Mouse (Mus musculus) forebrain, embryonic 13.5 days (tissue): ENCODE data around the gene Eml1. TPM values are rescaled to one million over a fixed set of nuclear protein-coding genes. Genes with fewer than 3 reads are reported as not detected.
A peak's percentile ranks its signal among the peaks of the same experiment; 100 is the strongest.

Source experiments
- ATAC-seq: fragments of 200-750 bp; cut with Nextera tagmentation; 2 replicates; pipeline ENCODE4 v1.8.0; 2017
- H3K27ac ChIP-seq: fragments of 300-500 bp; sonication (generic); 2 replicates; pipeline ENCODE4 v1.5.1; 2015; ENCODE audit warnings: inconsistent platforms, mild to moderate bottlenecking, moderate library complexity
- H3K27me3 ChIP-seq: fragments of 300-500 bp; sonication (generic); 2 replicates; pipeline ENCODE4 v1.6.1; 2015; ENCODE audit warnings: mild to moderate bottlenecking, inconsistent platforms
- H3K36me3 ChIP-seq: fragments of 300-500 bp; sonication (generic); 2 replicates; pipeline ENCODE4 v1.6.1; 2015; ENCODE audit warnings: mild to moderate bottlenecking, inconsistent platforms; ENCODE audit not compliant: poor library complexity, severe bottlenecking
- H3K4me1 ChIP-seq: fragments of 300-500 bp; sonication (generic); 2 replicates; pipeline ENCODE4 v1.6.1; 2015; ENCODE audit warnings: inconsistent platforms
- H3K4me2 ChIP-seq: fragments of 300-500 bp; sonication (generic); 2 replicates; pipeline ENCODE4 v1.6.1; 2015; ENCODE audit warnings: inconsistent platforms, mild to moderate bottlenecking, moderate library complexity
- H3K4me3 ChIP-seq: fragments of 300-500 bp; sonication (generic); 2 replicates; pipeline ENCODE4 v1.5.1; 2015; ENCODE audit warnings: mild to moderate bottlenecking, inconsistent platforms
- H3K9ac ChIP-seq: fragments of 300-500 bp; sonication (generic); 2 replicates; pipeline ENCODE4 v1.6.1; 2015; ENCODE audit warnings: mild to moderate bottlenecking, inconsistent platforms
- H3K9me3 ChIP-seq: fragments of 300-500 bp; sonication (generic); replicated peaks from 2 replicates; pipeline ENCODE4 v1.6.1; 2016; ENCODE audit warnings: inconsistent platforms
- WGBS: fragments of 180-500 bp; shearing (Covaris S2); methylation state at CpG from one replicate; pipeline ENCODE4 v1.1.7; 2015; 5-methylcytosine and 5-hydroxymethylcytosine counted together
- polyA plus RNA-seq: library from polyadenylated mRNA; unstranded; fragments of >200 nt; fragmentation: Nextera tagmentation; extraction: Ambion mirVana; gene quantifications from 2 replicates; pipeline ENCODE4 v1.2.1, GENCODE M21; 2015

Gene Eml1
- polyA plus RNA-seq, 1 experiment from 2014 or later: 54.5 TPM

DNA sequence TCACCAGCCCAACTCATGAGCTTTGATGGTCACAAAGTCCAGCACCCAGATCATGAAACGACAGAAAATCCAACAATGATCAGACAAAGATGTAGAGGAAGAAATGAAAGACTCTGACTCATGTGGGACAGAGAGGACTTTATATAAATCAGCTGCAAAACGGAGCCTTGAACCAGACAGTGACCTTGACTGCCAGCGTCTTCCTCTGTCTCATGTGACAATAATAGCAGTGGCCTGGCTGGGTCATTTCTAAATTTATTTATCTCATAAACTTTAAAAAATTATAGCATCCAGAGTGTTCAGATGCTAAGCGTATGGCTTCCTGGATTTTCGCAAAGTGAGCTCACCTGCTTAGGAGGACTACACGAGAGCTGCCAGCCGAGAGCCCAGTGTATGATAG lies 27.9 kb downstream of the Eml1 start:
- peaks cover 36% of the 10 kb centered on the region for H3K4me1 ChIP-seq
- WGBS: 94% methylated on average over 7 of the region's 7 CpGs
- H3K9ac ChIP-seq: no peak overlapping the region
- no peak overlapping the region for H3K4me3 ChIP-seq
- H3K9me3 ChIP-seq: no peaks in the 10 kb centered on the region
- no peaks in the 10 kb centered on the region for H3K36me3 ChIP-seq
- no peak overlapping the region for H3K4me2 ChIP-seq
- no peak overlapping the region for H3K27ac ChIP-seq
- H3K27me3 ChIP-seq: no peaks in the 10 kb centered on the region
- no peak for ATAC-seq

DNA sequence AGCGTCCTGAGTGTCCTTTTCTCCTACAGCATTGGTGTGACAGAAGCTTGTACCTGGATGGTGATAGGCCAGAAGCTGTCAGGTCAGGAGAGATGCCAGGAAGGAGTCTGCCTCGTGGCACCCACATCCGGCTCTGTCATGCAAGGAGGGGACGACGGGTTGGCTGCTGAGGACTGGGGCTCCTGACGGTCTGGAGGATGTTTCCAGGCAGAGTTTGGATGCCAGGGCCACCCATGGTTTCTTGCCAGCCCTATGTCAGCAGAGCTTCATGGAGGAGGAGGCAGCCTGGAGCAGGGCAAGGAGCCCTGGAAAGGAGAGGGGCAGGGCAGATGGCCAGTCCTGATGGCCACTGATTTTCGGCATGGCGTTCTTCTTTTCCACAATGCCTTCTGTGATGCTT lies 28.4 kb downstream of the Eml1 start:
- Histone ChIP-seq H3K4me3 (no peak overlapping the region), H3K4me1 (peaks cover 36% of the 10 kb centered on the region), H3K27ac (no peak overlapping the region), H3K4me2 (no peak overlapping the region), H3K36me3 (no peaks in the 10 kb centered on the region), H3K9ac (no peak overlapping the region), H3K27me3 (no peaks in the 10 kb centered on the region), H3K9me3 (no peaks in the 10 kb centered on the region)
- ATAC-seq: no peak
- WGBS: 92% methylated on average over 8 of the region's 8 CpGs

DNA sequence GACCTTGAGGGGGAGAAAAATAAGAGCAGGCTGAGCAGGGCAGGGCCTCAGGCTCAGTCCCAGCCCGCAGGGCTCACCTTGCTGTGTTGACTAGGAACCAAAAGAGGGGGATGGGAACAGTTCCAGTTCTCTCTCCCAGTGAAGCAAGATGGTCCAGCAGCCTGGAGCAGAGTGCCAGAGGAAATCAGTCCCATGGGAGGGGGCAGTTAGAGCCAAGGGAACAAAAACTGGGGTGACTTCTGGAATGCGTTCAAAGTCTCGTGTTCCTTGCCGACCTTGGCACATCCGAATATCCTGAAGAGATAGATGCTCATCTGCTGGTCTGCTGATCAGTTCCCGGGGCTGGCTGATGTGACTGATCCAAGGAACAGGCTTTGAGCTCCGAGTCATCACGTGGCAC lies 30.2 kb downstream of the Eml1 start:
- Histone ChIP-seq H3K4me3 (no peak overlapping the region), H3K9ac (no peak overlapping the region), H3K4me2 (no peak overlapping the region), H3K27me3 (no peaks in the 10 kb centered on the region), H3K4me1 (peaks cover 21% of the 10 kb centered on the region), H3K9me3 (no peaks in the 10 kb centered on the region), H3K36me3 (no peaks in the 10 kb centered on the region), H3K27ac (no peak overlapping the region)
- ATAC-seq: no peak
- 78% methylated on average over 8 of the region's 8 CpGs for WGBS

DNA sequence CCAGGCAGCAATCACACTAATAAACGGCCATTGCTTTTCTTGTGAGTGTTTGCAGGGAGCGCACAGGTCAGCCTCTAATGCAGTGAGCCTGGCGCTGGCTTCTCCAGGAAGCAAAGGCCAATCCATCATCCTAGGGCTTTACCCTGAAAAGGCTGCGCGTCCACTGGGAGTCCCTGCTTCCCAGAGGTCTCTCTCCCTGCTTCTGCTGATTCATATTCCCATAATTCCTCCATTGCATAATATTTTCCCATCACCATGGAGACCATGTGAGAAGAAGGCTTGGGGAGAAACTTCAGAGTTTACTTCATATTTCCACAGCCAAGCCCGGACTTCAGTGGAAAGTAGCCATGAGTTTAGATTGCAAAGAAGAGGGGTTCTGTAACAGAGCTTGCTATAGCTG lies 33.2 kb downstream of the Eml1 start:
- Histone ChIP-seq H3K27ac (no peak overlapping the region), H3K9me3 (no peaks in the 10 kb centered on the region), H3K27me3 (no peaks in the 10 kb centered on the region), H3K4me3 (no peak overlapping the region), H3K4me2 (no peak overlapping the region), H3K9ac (no peak overlapping the region), H3K4me1 (peaks cover 5% of the 10 kb centered on the region), H3K36me3 (no peaks in the 10 kb centered on the region)
- ATAC-seq: no peak
- WGBS: 83% methylated on average over 6 of the region's 6 CpGs

DNA sequence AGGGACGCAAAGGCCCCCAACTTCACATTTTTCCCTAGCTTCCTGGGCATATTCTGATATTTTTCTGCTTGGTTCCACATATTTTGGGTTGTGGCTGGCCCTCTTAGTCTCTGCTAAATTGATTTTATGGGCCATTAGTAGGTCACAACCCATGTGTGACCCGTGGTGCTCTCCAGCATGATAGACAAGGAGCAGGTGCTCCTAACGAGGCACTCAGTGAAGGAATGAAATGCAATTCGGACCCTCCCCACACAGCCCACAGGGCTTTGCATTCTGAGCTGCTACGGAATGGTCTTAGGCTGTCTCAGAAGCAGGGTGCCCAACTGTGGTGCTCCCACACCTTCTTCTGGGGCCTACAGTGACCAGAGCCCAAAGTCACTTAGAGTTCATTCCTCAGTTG lies 38.3 kb downstream of the Eml1 start:
- Histone ChIP-seq H3K4me1 (peaks cover 17% of the 10 kb centered on the region), H3K9ac (no peak overlapping the region), H3K9me3 (no peaks in the 10 kb centered on the region), H3K36me3 (no peaks in the 10 kb centered on the region), H3K4me3 (no peak overlapping the region), H3K4me2 (no peak overlapping the region), H3K27me3 (no peaks in the 10 kb centered on the region), H3K27ac (no peak overlapping the region)
- WGBS: 61% methylated on average over 5 of the region's 5 CpGs
- ATAC-seq: no peak

DNA sequence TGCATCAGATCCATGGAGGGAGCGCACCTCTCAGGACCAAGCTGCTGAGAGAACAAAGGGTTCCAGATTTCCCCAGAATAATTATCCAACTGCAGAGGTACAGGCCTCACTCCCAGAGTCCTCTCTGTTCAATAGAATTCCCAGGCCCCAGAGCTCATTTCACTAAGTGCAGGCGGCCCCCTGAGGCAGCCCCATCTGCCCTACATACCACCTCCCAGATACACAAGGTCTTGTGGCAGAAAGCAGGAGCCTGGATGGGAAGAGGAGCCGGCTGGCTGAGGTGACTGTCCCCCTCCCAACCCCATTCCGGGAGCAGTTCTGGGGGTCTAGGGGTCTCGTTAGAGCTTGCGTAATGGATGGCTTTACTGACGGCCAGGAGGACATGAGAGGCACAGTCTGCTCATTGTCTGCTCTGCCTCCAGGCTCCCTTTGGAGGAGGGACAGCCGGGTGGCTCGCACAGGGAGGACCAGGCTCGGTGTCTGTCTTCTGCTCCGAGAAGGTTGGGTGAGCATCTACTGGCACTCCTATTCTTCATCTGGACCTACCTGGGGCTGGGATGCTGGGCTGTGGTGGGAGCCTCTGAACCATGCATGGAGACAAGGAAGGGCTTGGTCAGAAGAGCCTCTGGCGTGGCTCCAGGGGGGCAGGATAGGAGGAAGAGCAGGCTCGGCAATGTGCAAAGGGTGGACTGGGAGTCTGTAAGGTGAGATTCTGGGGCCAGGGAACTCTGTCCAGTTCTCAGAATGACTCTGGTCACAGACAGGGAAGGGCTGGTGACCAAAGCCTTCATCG lies 39.9 kb downstream of the Eml1 start:
- Histone ChIP-seq H3K36me3 (no peaks in the 10 kb centered on the region), H3K9me3 (no peaks in the 10 kb centered on the region), H3K27ac (peak overlapping the region; percentile 16), H3K4me3 (no peak overlapping the region), H3K9ac (no peak overlapping the region), H3K27me3 (no peaks in the 10 kb centered on the region), H3K4me2 (no peak overlapping the region), H3K4me1 (peaks cover 17% of the 10 kb centered on the region)
- ATAC-seq: no peak
- 62% methylated on average over 14 of the region's 14 CpGs for WGBS

DNA sequence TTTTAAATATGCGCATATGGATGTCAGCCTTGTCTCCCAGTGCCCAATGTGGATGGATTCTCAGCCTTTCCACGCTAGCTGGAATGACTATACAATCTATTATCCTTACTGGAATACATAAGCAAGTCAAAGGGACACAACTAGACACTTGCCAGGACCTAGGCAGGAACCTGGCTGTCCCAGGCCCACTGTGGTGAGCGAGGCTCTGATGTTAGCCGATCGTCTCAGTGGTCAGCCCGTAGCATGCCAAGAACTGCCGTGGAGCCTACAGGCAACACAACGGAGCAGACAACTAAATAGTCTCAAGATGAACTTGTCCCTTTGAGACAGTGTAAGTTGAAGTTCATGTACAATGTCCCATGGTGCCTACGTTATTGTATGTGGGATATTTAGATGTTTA lies 44.2 kb downstream of the Eml1 start:
- WGBS: 93% methylated on average over 9 of the region's 9 CpGs
- Histone ChIP-seq H3K4me3 (no peak overlapping the region), H3K27ac (no peak overlapping the region), H3K36me3 (no peaks in the 10 kb centered on the region), H3K4me2 (no peak overlapping the region), H3K4me1 (peaks cover 12% of the 10 kb centered on the region), H3K27me3 (no peaks in the 10 kb centered on the region), H3K9me3 (no peaks in the 10 kb centered on the region), H3K9ac (no peak overlapping the region)
- no peak for ATAC-seq

DNA sequence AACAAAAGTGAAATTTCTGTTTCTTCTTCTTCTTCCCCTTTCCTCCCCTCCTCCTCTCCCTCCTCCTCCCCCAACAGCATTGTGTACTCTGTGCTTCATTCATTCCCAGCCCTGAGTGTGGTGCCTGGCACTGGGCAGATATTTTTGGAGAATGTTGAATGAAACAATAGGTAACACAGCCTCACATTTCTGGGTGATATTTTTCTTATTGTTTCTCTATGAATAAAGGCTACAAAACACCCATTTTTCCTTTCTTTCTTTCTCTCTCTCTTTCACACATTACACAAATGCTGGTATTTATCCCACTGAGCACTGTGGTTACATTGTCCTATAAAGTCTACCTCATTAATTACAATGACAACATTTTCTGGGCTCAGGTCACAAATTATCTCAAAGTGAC lies 48.8 kb downstream of the Eml1 start:
- H3K27ac ChIP-seq: no peak overlapping the region
- H3K27me3 ChIP-seq: peaks cover 8% of the 10 kb centered on the region; the same call in 1 of the 2 replicates
- no peak for ATAC-seq
- no peaks in the 10 kb centered on the region for H3K36me3 ChIP-seq
- no peak overlapping the region for H3K4me3 ChIP-seq
- peaks cover 9% of the 10 kb centered on the region for H3K4me1 ChIP-seq
- H3K9ac ChIP-seq: no peak overlapping the region
- no peaks in the 10 kb centered on the region for H3K9me3 ChIP-seq
- no peak overlapping the region for H3K4me2 ChIP-seq

DNA sequence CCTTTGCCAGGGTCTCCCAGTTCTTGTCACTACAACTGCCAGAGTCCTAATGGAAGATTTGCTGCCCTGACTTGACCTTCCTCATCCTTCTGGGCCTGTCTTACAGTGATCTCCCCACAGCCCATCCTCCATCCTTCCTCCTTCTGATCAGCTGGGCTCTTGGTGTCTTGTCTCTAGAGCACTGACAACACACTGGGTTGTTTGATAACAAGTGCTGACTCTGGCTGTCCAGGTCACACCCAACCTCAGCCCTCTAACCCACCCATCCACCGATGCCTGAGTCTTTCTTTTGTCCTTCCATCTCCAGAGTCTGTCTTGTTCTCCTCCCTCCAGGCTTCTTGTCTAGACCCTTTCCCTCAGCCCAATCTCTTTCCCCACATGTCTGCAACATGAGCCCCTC lies 50.7 kb downstream of the Eml1 start:
- peaks cover 26% of the 10 kb centered on the region for H3K4me1 ChIP-seq
- H3K4me3 ChIP-seq: no peak overlapping the region
- H3K9me3 ChIP-seq: no peaks in the 10 kb centered on the region
- no peak overlapping the region for H3K9ac ChIP-seq
- ATAC-seq: no peak
- WGBS: 100% methylated on average over 1 of the region's 1 CpGs
- H3K4me2 ChIP-seq: no peak overlapping the region
- H3K27me3 ChIP-seq: peaks cover 8% of the 10 kb centered on the region; the same call in 1 of the 2 replicates
- no peak overlapping the region for H3K27ac ChIP-seq
- H3K36me3 ChIP-seq: no peaks in the 10 kb centered on the region

DNA sequence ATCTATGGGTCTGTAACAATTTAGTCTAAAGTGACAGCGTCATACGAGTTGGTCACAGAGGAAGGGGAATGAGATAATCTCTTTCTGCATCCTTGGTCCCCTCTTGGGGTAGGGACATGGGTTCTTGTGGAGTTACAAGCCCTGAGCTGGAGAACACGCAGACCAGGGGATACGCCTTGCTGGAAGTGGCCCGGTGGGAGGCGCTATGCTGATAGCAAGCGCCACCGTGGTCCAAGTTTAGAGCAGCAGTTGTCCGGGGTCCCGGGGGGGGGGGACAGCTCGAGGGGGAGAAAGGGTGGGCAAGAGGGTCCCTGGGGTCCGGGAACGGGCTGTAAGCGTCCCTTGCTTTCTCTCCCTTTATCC lies 51.7 kb downstream of the Eml1 start:
- Histone ChIP-seq H3K4me3 (peak overlapping the region; percentile 80), H3K4me1 (peaks cover 26% of the 10 kb centered on the region), H3K9me3 (no peaks in the 10 kb centered on the region), H3K27me3 (peaks cover 8% of the 10 kb centered on the region; the same call in 1 of the 2 replicates), H3K27ac (peak overlapping the region; percentile 89), H3K9ac (peak overlapping the region; percentile 90), H3K4me2 (peak overlapping the region; percentile 74), H3K36me3 (no peaks in the 10 kb centered on the region)
- under 1% methylated on average over 10 of the region's 14 CpGs for WGBS
- ATAC-seq: peak; percentile 75

DNA sequence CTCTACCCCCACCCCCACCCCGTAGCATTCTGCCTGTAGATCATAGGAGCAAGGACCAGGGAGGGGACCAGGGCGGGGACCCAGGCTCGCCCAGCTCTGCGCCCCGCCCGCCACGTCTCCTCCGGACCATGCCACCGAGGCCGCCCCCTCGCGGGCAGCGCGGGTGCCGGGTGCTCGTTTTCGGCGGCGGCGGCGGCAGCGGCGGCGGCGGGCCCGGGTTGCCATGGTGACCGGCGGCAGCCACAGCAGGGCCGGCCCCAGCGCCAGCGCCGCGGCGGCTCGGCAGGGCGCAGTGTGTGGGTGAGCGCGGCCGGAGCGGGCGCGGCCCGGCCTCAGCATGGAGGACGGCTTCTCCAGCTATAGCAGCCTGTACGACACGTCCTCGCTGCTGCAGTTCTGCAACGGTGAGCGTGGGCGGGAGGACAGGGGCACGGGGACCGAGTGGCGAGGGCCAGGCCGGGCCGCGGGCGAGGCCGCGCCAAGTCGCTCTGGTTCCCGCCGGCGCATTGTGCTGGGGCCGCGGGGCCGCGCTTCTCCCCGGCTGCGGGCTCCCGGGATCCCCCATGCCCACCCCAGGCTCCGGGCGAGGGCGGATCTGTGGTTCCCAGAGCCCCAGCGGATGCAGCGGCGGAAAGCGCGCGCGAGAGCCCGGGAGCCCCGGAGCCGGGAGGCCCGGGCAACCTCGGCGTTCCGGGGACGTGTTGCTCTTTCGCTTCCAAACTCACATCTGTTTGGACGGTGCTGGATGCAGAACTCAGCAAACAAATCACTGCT lies 52.3 kb downstream of the Eml1 start:
- Histone ChIP-seq H3K4me1 (peaks cover 26% of the 10 kb centered on the region), H3K9ac (peak overlapping the region; percentile 90), H3K4me3 (peak overlapping the region; percentile 80), H3K9me3 (no peaks in the 10 kb centered on the region), H3K36me3 (no peaks in the 10 kb centered on the region), H3K27ac (peak overlapping the region; percentile 89), H3K27me3 (peaks cover 8% of the 10 kb centered on the region; the same call in 1 of the 2 replicates), H3K4me2 (peak overlapping the region; percentile 74)
- under 1% methylated on average over 69 of the region's 90 CpGs for WGBS
- peak; percentile 95 for ATAC-seq

DNA sequence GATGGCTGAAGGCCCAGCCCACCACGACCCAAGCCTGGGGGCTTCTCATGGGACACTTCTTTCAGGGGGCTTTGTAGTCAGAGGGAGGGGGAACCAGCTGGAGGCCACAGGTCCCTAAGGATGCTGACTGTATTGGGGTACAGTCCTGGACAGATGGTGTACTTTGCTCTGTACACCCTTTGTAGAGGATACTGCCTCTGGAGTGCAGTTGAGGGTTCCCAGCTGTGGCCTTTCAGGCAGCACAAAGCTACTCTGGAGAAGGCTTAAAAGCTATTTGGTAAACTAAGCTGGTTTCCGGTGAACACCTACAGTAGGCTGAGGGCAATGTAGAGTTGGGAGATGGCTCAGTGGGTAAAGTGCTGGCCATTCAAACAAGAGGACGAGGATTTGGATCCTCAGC lies 60.2 kb downstream of the Eml1 start:
- no peak overlapping the region for H3K4me2 ChIP-seq
- no peak overlapping the region for H3K9ac ChIP-seq
- H3K4me3 ChIP-seq: no peak overlapping the region
- ATAC-seq: no peak
- WGBS: 57% methylated on average over 3 of the region's 3 CpGs
- H3K27ac ChIP-seq: 0 out of 2 replicates have a peak overlapping the region, but pooled peaks have one; percentile 7
- H3K36me3 ChIP-seq: no peaks in the 10 kb centered on the region
- no peaks in the 10 kb centered on the region for H3K27me3 ChIP-seq
- H3K4me1 ChIP-seq: peaks cover 46% of the 10 kb centered on the region
- no peaks in the 10 kb centered on the region for H3K9me3 ChIP-seq
